Mouse (Mus musculus) left cerebral cortex, adult 18-20 months (tissue): ENCODE measurements around the gene Cacna1e. TPM values are rescaled to one million over a fixed set of nuclear protein-coding genes. Genes with fewer than 3 reads are reported as not detected.

ENCODE experiments used
- DNase-seq, 2 experiments: peaks; one replicate each; pipeline ENCODE4 v3.0.0; 2021 to 2022; ENCODE audit warnings: low spot score in 2 of 2, mixed read lengths in 1 of 2
- total RNA-seq, 2 experiments: library from RNA; stranded (reverse); gene quantifications; 2 replicates each; pipeline ENCODE4 v1.2.3; 2021

The Cacna1e gene
- total RNA-seq, 2 experiments from 2014 or later: 141 to 149 TPM

- no peak for DNase-seq
Observed at GRCm38 (mm10) chr1:154787418-154787817, 96.9 kb downstream of the Cacna1e start.

- DNase-seq: peak; percentile 78 to 86
Observed at GRCm38 (mm10) chr1:154786243-154786669, 98.0 kb downstream of the Cacna1e start.

GRCm38 (mm10) chr1:154784862-154785261 is 99.4 kb downstream of the Cacna1e start:
- no peak for DNase-seq

- no peak for DNase-seq
Observed at GRCm38 (mm10) chr1:154783521-154783920, 100.8 kb downstream of the Cacna1e start.

- no peak for DNase-seq
Observed at GRCm38 (mm10) chr1:154779908-154780514, 104.3 kb downstream of the Cacna1e start.

GRCm38 (mm10) chr1:154776344-154776743 is 108.0 kb downstream of the Cacna1e start:
- DNase-seq: no peak

- no peak for DNase-seq
Observed at GRCm38 (mm10) chr1:154774468-154774867, 109.8 kb downstream of the Cacna1e start.

- no peak for DNase-seq
Observed at GRCm38 (mm10) chr1:154771111-154771510, 113.2 kb downstream of the Cacna1e start.

- no peak for DNase-seq
Observed at GRCm38 (mm10) chr1:154770542-154770941, 113.8 kb downstream of the Cacna1e start.

GRCm38 (mm10) chr1:154763132-154763531 is 121.2 kb downstream of the Cacna1e start:
- no peak for DNase-seq

- no peak for DNase-seq
Observed at GRCm38 (mm10) chr1:154752081-154752480, 132.2 kb downstream of the Cacna1e start.

- DNase-seq: no peak
Observed at GRCm38 (mm10) chr1:154748531-154748930, 135.8 kb downstream of the Cacna1e start.

- no peak for DNase-seq
Observed at GRCm38 (mm10) chr1:154745241-154745640, 139.1 kb downstream of the Cacna1e start.

- no peak for DNase-seq
Observed at GRCm38 (mm10) chr1:154730411-154730961, 153.8 kb downstream of the Cacna1e start.

- DNase-seq: peak; percentile 86 to 94
Observed at GRCm38 (mm10) chr1:154729269-154729980, 154.9 kb downstream of the Cacna1e start.

GRCm38 (mm10) chr1:154728682-154729081 is 155.6 kb downstream of the Cacna1e start:
- no peak for DNase-seq

GRCm38 (mm10) chr1:154727696-154728095 is 156.6 kb downstream of the Cacna1e start:
- DNase-seq: no peak

GRCm38 (mm10) chr1:154726361-154727161 is 157.7 kb downstream of the Cacna1e start:
- DNase-seq: peak; percentile 70 to 76

- DNase-seq: no peak
Observed at GRCm38 (mm10) chr1:154725356-154726320, 158.7 kb downstream of the Cacna1e start.

GRCm38 (mm10) chr1:154723537-154724286 is 160.6 kb downstream of the Cacna1e start:
- DNase-seq: peak in 1 of 2 experiments; percentile 47
